Mouse (Mus musculus) heart, postnatal 36 days (tissue): ENCODE data around the gene Pfkp. TPM values are rescaled to one million over a fixed set of nuclear protein-coding genes. Genes with fewer than 3 reads are reported as not detected.

Experiments used
- total RNA-seq, 2 experiments: library from RNA; stranded (reverse); gene quantifications; 2 replicates each; pipeline ENCODE4 v1.2.3; 2021

Pfkp gene
- total RNA-seq, 2 experiments from 2014 or later = 49.0 to 65.7 TPM

Other genes starting within 250 kb of the Pfkp start
- 10 to 100 TPM; 55.1 to 55.4 TPM for gene Pitrm1, start 100.6 kb downstream of the Pfkp start, total RNA-seq